8 mouse cellular contexts compared by ENCODE assay signal in genomic region chr13:57269614-57270013, GRCm38 (mm10).
DNase-seq lines count a peak whose midpoint lies in the region; ATAC-seq and TF ChIP-seq lines count a peak whose summit lies in the region.

No protein-coding gene starts in this region.

- intact Hi-C loops in left cerebral cortex, postnatal 4 days (cut with DNase I), result loop anchor here (5.0 kb wide), 1 partner anchor 792 kb away; no protein-coding TSS in a partner anchor

- no peak overlapping the region for H3K27ac ChIP-seq in heart, embryonic 12.5 days (ENCODE audit: poor library complexity, severe bottlenecking)
- no peak overlapping the region for H3K27ac ChIP-seq in hindbrain, embryonic 11.5 days (ENCODE audit: low read depth, low read length)
- no peak overlapping the region for H3K27ac ChIP-seq in midbrain, postnatal 0 days (ENCODE audit: low read depth, low read length)

- no peak for DNase-seq in heart, adult 8-10 months (ENCODE audit: low spot score)
- peak; percentile 42 for DNase-seq in Muller cell, postnatal 12 days (ENCODE audit: inconsistent ontology term)
- DNase-seq in embryo, embryonic 9.5 days (ENCODE audit: extremely low spot score), result peak; percentile 77
- DNase-seq in hindbrain, embryonic 11.5 days (ENCODE audit: low spot score), result peak; percentile 84
- peak; percentile 39 for DNase-seq in left cerebral cortex, postnatal 4 days
- DNase-seq in midbrain, postnatal 0 days (ENCODE audit: low spot score), result peak; percentile 76

- H3K4me3 ChIP-seq in heart, embryonic 12.5 days, result no peak overlapping the region
- no peak overlapping the region for H3K4me3 ChIP-seq in hindbrain, embryonic 11.5 days (ENCODE audit: low read depth, low read length)
- no peak overlapping the region for H3K4me3 ChIP-seq in midbrain, postnatal 0 days (ENCODE audit: low read depth, low read length)

- H3K27me3 ChIP-seq in heart, embryonic 12.5 days (replicated peaks), result no peaks in the 10 kb centered on the region
- H3K27me3 ChIP-seq in hindbrain, embryonic 11.5 days (ENCODE audit: control insufficient read depth, insufficient read depth, low read length), result no peaks in the 10 kb centered on the region
- no peaks in the 10 kb centered on the region for H3K27me3 ChIP-seq in midbrain, postnatal 0 days (ENCODE audit: insufficient read depth, low read length)

- TF ChIP-seq CTCF in midbrain, postnatal 0 days (IDR thresholded peaks at IDR 0.05), result peak; percentile 97

- no peaks in the 10 kb centered on the region for H3K9me3 ChIP-seq in heart, embryonic 12.5 days (replicated peaks)
- no peaks in the 10 kb centered on the region for H3K9me3 ChIP-seq in hindbrain, embryonic 11.5 days (ENCODE audit: control insufficient read depth, low read length)
- no peaks in the 10 kb centered on the region for H3K9me3 ChIP-seq in midbrain, postnatal 0 days (ENCODE audit: low read length)

- H3K4me2 ChIP-seq in heart, embryonic 12.5 days, result no peak overlapping the region
- no peak overlapping the region for H3K4me2 ChIP-seq in hindbrain, embryonic 11.5 days (replicated peaks; ENCODE audit: low read depth, low read length)
- H3K4me2 ChIP-seq in midbrain, postnatal 0 days (ENCODE audit: low read depth, low read length, poor library complexity, severe bottlenecking), result no peak overlapping the region

- 12% methylated on average over 8 of the region's 8 CpGs for WGBS in heart, embryonic 12.5 days
- 15% methylated on average over 8 of the region's 8 CpGs for WGBS in hindbrain, embryonic 11.5 days
- 15% methylated on average over 8 of the region's 8 CpGs for WGBS in midbrain, postnatal 0 days

- no peaks in the 10 kb centered on the region for H3K36me3 ChIP-seq in heart, embryonic 12.5 days
- no peaks in the 10 kb centered on the region for H3K36me3 ChIP-seq in hindbrain, embryonic 11.5 days (ENCODE audit: control insufficient read depth, insufficient read depth, low read length)
- no peaks in the 10 kb centered on the region for H3K36me3 ChIP-seq in midbrain, postnatal 0 days (ENCODE audit: insufficient read depth, low read length)

- no peak overlapping the region for H3K9ac ChIP-seq in heart, embryonic 12.5 days
- no peak overlapping the region for H3K9ac ChIP-seq in hindbrain, embryonic 11.5 days (ENCODE audit: low read depth, low read length)
- H3K9ac ChIP-seq in midbrain, postnatal 0 days (replicated peaks; ENCODE audit: low read length, poor library complexity, severe bottlenecking), result no peak overlapping the region

- no peaks in the 10 kb centered on the region for H3K4me1 ChIP-seq in heart, embryonic 12.5 days (replicated peaks)
- H3K4me1 ChIP-seq in hindbrain, embryonic 11.5 days (replicated peaks; ENCODE audit: control insufficient read depth, insufficient read depth, low read length), result no peaks in the 10 kb centered on the region
- H3K4me1 ChIP-seq in midbrain, postnatal 0 days (ENCODE audit: insufficient read depth, low read length), result no peaks in the 10 kb centered on the region

- ATAC-seq in heart, embryonic 12.5 days (ENCODE audit: insufficient number of reproducible peaks, low FRiP score), result peak; percentile 57; the same call in 1 of the 2 replicates
- ATAC-seq in hindbrain, embryonic 11.5 days (ENCODE audit: low FRiP score), result 0 out of 2 replicates have a peak, but pooled peaks have one; percentile 38
- ATAC-seq in midbrain, postnatal 0 days (ENCODE audit: low FRiP score), result peak; percentile 70; the same call in 1 of the 2 replicates
- no peak for ATAC-seq in megakaryocyte, adult 5-6 weeks (ENCODE audit: poor library complexity, severe bottlenecking)
